Mouse (Mus musculus) forebrain, embryonic 15.5 days (tissue): ENCODE data around the gene Syt11. TPM values are rescaled to one million over a fixed set of nuclear protein-coding genes. Genes with fewer than 3 reads are reported as not detected.

Source experiments
- polyA plus RNA-seq: library from polyadenylated mRNA; unstranded; fragments of >200 nt; fragmentation: Nextera tagmentation; extraction: Ambion mirVana; gene quantifications from 2 replicates; pipeline ENCODE4 v1.2.1, GENCODE M21; 2015

The Syt11 gene
- polyA plus RNA-seq, 1 experiment from 2014 or later = 236 TPM

Other genes starting within 250 kb of the Syt11 start
- 50.6 and 55.6 TPM in 2 replicates for gene Mex3a, start 242.8 kb downstream of the Syt11 start, polyA plus RNA-seq
- 0.15 and 0.28 TPM in 2 replicates for gene Rab25, start 226.9 kb downstream of the Syt11 start, polyA plus RNA-seq
- 169 and 187 TPM in 2 replicates for gene Lamtor2, start 222.1 kb downstream of the Syt11 start, polyA plus RNA-seq
- 45.8 and 47.6 TPM in 2 replicates for gene Ubqln4, start 221.4 kb downstream of the Syt11 start, polyA plus RNA-seq
- gene Ssr2, start 199.3 kb downstream of the Syt11 start, polyA plus RNA-seq = 133 and 134 TPM in 2 replicates
- gene Arhgef2, start 169.2 kb downstream of the Syt11 start, polyA plus RNA-seq = 192 and 193 TPM in 2 replicates
- not detected in 2 replicates for gene Rxfp4, start 122.0 kb downstream of the Syt11 start, polyA plus RNA-seq
- 102 and 104 TPM in 2 replicates for gene Khdc4, start 89.4 kb downstream of the Syt11 start, polyA plus RNA-seq
- 51.6 and 53.1 TPM in 2 replicates for gene Rit1, start 58.3 kb downstream of the Syt11 start, polyA plus RNA-seq
- 13.3 and 13.9 TPM in 2 replicates for gene Gon4l, start 60.1 kb upstream of the Syt11 start, polyA plus RNA-seq
- gene Msto1, start 138.8 kb upstream of the Syt11 start, polyA plus RNA-seq = 42.2 and 45.2 TPM in 2 replicates
- gene Ash1l, start 175.5 kb upstream of the Syt11 start, polyA plus RNA-seq = 23.5 and 23.7 TPM in 2 replicates
- gene Dap3, start 176.0 kb upstream of the Syt11 start, polyA plus RNA-seq = 163 and 167 TPM in 2 replicates